Mouse (Mus musculus) stomach, postnatal 0 days (tissue): ENCODE results near the gene Hdhd5. TPM values are rescaled to one million over a fixed set of nuclear protein-coding genes. Genes with fewer than 3 reads are reported as not detected.

Source experiments
- ATAC-seq: fragments of 200-750 bp; cut with Nextera tagmentation; 2 replicates; pipeline ENCODE4 v1.8.0; 2017; ENCODE audit not compliant: low FRiP score, low TSS enrichment
- DNase-seq: peaks from one replicate; pipeline ENCODE4 v3.0.0-alpha.2; 2016; ENCODE audit warnings: low spot score
- H3K27ac ChIP-seq: fragments of 300-500 bp; sonication (generic); replicated peaks from 2 replicates; pipeline ENCODE4 v1.5.1; 2014; ENCODE audit warnings: mild to moderate bottlenecking, control low read depth
- H3K27me3 ChIP-seq: fragments of 300-500 bp; sonication (generic); 2 replicates; pipeline ENCODE4 v1.6.1; 2014; ENCODE audit warnings: low read length; ENCODE audit not compliant: control insufficient read depth, insufficient read depth
- H3K36me3 ChIP-seq: fragments of 300-500 bp; sonication (generic); 2 replicates; pipeline ENCODE4 v1.6.1; 2014; ENCODE audit warnings: low read length, mixed read lengths; ENCODE audit not compliant: control insufficient read depth, insufficient read depth
- H3K4me1 ChIP-seq: fragments of 300-500 bp; sonication (generic); replicated peaks from 2 replicates; pipeline ENCODE4 v1.6.1; 2014; ENCODE audit warnings: antibody characterized with exemption; ENCODE audit not compliant: control insufficient read depth, insufficient read depth
- H3K4me2 ChIP-seq: fragments of 300-500 bp; sonication (generic); replicated peaks from 2 replicates; pipeline ENCODE4 v1.6.1; 2014; ENCODE audit warnings: low read depth, mild to moderate bottlenecking, control low read depth, moderate library complexity
- H3K4me3 ChIP-seq: fragments of 300-500 bp; sonication (generic); 2 replicates; pipeline ENCODE4 v1.5.1; 2014; ENCODE audit warnings: low read depth, low read length, control low read depth
- H3K9ac ChIP-seq: fragments of 300-500 bp; sonication (generic); 2 replicates; pipeline ENCODE4 v1.6.1; 2014; ENCODE audit warnings: mild to moderate bottlenecking, low read length, control low read depth, mixed read lengths
- H3K9me3 ChIP-seq: fragments of 300-500 bp; sonication (generic); 2 replicates; pipeline ENCODE4 v1.6.1; 2016; ENCODE audit warnings: low read length; ENCODE audit not compliant: control insufficient read depth
- CTCF ChIP-seq: IDR thresholded peaks from 2 replicates; pipeline ENCODE4 v1.5.1; 2016; ENCODE audit warnings: antibody characterized with exemption, low read depth, mild to moderate bottlenecking, moderate library complexity
- EP300 ChIP-seq: optimal IDR thresholded peaks from 2 replicates; pipeline ENCODE3; 2016; ENCODE audit warnings: antibody characterized with exemption
- WGBS: fragments of 180-500 bp; shearing (Covaris S2); extraction: QIAGEN DNeasy Blood & Tissue Kit; methylation state at CpG from one replicate; pipeline ENCODE4 v1.1.7; 2014; 5-methylcytosine and 5-hydroxymethylcytosine counted together
- polyA plus RNA-seq: library from polyadenylated mRNA; unstranded; fragments of >200 nt; fragmentation: Nextera tagmentation; extraction: Ambion mirVana; gene quantifications from 2 replicates; pipeline ENCODE4 v1.2.1, GENCODE M21; 2015

The Hdhd5 gene
- polyA plus RNA-seq, 1 experiment from 2014 or later: 8.5 TPM

DNA sequence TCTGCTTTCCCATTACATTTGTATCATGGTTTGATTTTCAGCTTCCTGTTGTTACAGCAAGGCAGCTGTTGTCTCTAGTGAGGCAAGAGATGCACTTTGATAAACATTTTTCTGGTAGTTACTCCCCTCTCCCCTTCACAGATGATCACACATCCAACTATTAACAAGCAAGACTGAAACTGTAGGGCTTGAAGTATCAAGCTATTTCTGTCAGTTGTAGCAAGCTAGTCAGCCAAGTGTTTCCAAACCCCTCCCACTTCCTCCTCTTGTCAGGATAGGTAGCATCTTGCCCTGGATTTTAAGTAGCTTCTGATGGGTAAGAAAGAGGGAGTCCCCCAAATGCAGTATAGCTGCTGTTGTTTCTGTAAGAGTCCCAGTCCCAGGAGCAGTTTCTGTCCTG lies 61.3 kb downstream of the Hdhd5 start:
- no peak overlapping the region for H3K4me2 ChIP-seq
- no peaks in the 10 kb centered on the region for H3K27me3 ChIP-seq
- ATAC-seq (no peak), DNase-seq (no peak)
- no peak for TF ChIP-seq EP300
- TF ChIP-seq CTCF: no peak
- H3K4me3 ChIP-seq: no peak overlapping the region
- H3K36me3 ChIP-seq: no peaks in the 10 kb centered on the region
- no peaks in the 10 kb centered on the region for H3K9me3 ChIP-seq
- no peaks in the 10 kb centered on the region for H3K4me1 ChIP-seq
- no peak overlapping the region for H3K27ac ChIP-seq
- no peak overlapping the region for H3K9ac ChIP-seq

GRCm38 (mm10) chr6:120469268-120469667 lies 61.9 kb downstream of the Hdhd5 start:
- H3K27me3 ChIP-seq: no peaks in the 10 kb centered on the region
- H3K9ac ChIP-seq: no peak overlapping the region
- TF ChIP-seq EP300 (no peak), CTCF (peak; percentile 36)
- ATAC-seq: no peak
- no peaks in the 10 kb centered on the region for H3K9me3 ChIP-seq
- 69% methylated on average over 3 of the region's 3 CpGs for WGBS
- no peaks in the 10 kb centered on the region for H3K4me1 ChIP-seq
- no peak overlapping the region for H3K4me2 ChIP-seq
- H3K4me3 ChIP-seq: no peak overlapping the region
- DNase-seq: no peak
- no peaks in the 10 kb centered on the region for H3K36me3 ChIP-seq
- no peak overlapping the region for H3K27ac ChIP-seq

DNA sequence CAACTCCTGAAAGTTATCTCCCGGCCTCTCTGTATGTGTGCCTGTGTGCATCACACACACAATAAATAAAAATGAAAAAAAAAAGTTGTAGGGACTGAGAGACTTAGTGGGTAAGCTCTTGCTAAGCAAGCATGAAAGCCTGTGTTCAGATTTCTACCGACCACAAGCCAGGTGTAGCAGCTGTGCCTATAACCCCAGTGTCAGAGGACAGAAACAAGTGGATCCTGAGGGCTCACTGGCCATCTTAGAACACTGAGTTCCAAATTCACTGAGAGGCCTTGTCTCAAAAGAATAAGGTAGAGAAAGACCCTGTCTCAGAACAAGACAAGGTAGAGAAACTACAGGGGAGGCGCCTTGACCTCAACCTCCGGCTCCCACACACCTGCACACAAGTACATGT lies 62.9 kb downstream of the Hdhd5 start:
- DNase-seq (no peak), ATAC-seq (no peak)
- H3K36me3 ChIP-seq: no peaks in the 10 kb centered on the region
- H3K4me2 ChIP-seq: no peak overlapping the region
- no peak overlapping the region for H3K9ac ChIP-seq
- H3K27ac ChIP-seq: no peak overlapping the region
- 88% methylated on average over 4 of the region's 4 CpGs for WGBS
- no peaks in the 10 kb centered on the region for H3K9me3 ChIP-seq
- peaks cover 2% of the 10 kb centered on the region; the same call in 1 of the 2 replicates for H3K27me3 ChIP-seq
- H3K4me1 ChIP-seq: no peaks in the 10 kb centered on the region
- H3K4me3 ChIP-seq: no peak overlapping the region
- TF ChIP-seq CTCF (no peak), EP300 (no peak)

DNA sequence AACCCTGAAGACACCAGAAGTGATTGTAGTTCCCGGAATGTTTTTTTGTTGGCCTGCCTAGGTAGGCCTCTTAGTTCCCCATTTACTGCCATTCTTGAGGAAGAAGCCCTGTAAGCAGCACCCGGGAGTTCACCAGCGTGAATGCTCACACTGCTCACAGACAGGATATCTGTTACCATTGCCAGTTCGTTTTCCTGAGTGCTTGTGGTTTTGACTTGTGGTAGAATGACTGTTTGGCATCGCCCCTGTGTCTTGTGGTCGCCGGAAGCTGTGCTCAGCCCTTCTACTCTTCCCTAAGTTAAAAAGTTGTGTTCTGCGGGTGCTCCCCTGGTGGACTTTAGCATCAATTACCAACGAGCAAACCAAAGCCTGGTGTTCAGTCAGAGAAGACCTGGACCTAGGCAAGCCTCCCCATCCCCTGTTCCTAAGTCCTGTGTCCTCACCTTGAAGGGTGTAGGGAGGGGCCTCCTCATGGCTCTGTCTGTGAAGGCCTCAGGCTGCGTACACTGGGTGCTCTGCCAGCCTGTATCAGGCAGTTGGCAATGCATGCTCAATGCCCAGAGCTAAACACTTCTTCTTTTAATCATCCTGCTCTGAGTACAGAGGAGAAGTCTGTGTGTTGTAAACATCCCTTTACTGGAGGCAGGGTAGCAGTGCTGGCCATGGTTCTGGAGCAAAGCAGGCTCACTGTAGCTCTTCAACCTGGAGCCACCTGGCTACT lies 64.3 kb downstream of the Hdhd5 start:
- Histone ChIP-seq H3K27ac (no peak overlapping the region), H3K4me1 (no peaks in the 10 kb centered on the region), H3K4me3 (no peak overlapping the region), H3K36me3 (no peaks in the 10 kb centered on the region), H3K4me2 (no peak overlapping the region), H3K9me3 (no peaks in the 10 kb centered on the region), H3K27me3 (peaks cover 2% of the 10 kb centered on the region; the same call in 1 of the 2 replicates), H3K9ac (no peak overlapping the region)
- TF ChIP-seq EP300: no peak
- no peak for TF ChIP-seq CTCF
- 74% methylated on average over 10 of the region's 10 CpGs for WGBS
- no peak for ATAC-seq
- DNase-seq: no peak

DNA sequence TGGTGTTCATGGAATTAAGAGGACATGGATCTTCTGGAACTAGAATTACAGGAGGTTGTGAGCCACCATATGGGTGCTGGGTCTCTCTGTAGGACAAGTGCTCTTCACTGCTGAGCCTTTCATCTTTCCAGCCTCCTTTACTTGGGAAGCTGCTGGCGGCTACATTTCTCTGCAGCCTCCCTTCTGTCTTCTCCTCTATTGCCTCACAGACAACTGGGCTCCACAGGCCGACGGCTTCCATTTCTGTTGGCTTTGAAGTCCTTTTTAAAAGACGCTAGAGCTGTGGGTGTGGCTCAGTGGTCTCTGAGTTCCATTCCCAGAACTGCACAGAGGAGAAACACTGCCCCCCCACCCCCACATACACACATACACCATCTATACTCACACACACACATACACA lies 65.7 kb downstream of the Hdhd5 start:
- H3K9me3 ChIP-seq: no peaks in the 10 kb centered on the region
- H3K4me3 ChIP-seq: no peak overlapping the region
- H3K36me3 ChIP-seq: no peaks in the 10 kb centered on the region
- no peaks in the 10 kb centered on the region for H3K4me1 ChIP-seq
- H3K27ac ChIP-seq: no peak overlapping the region
- WGBS: 64% methylated on average over 4 of the region's 4 CpGs
- ATAC-seq (no peak), DNase-seq (no peak)
- peaks cover 2% of the 10 kb centered on the region; the same call in 1 of the 2 replicates for H3K27me3 ChIP-seq
- H3K4me2 ChIP-seq: no peak overlapping the region
- no peak overlapping the region for H3K9ac ChIP-seq
- TF ChIP-seq CTCF (no peak), EP300 (no peak)

GRCm38 (mm10) chr6:120464406-120464939 lies 66.6 kb downstream of the Hdhd5 start:
- Histone ChIP-seq H3K4me1 (no peaks in the 10 kb centered on the region), H3K9ac (peak overlapping the region; percentile 14; the same call in 1 of the 2 replicates), H3K27ac (no peak overlapping the region), H3K36me3 (no peaks in the 10 kb centered on the region), H3K9me3 (no peaks in the 10 kb centered on the region), H3K27me3 (peaks cover 2% of the 10 kb centered on the region; the same call in 1 of the 2 replicates), H3K4me3 (peak overlapping the region; percentile 62), H3K4me2 (peak overlapping the region; percentile 86)
- TF ChIP-seq CTCF: no peak
- no peak for TF ChIP-seq EP300
- DNase-seq (no peak), ATAC-seq (no peak)
- WGBS: 49% methylated on average over 9 of the region's 9 CpGs
